Mouse (Mus musculus): ENCODE measurements around the gene Tph1. TPM values are rescaled to one million over a fixed set of nuclear protein-coding genes. Genes with fewer than 3 reads are reported as not detected.

The Tph1 gene
- polyA plus RNA-seq, 1 experiment from 2014 or later = 0.25 TPM

DNA sequence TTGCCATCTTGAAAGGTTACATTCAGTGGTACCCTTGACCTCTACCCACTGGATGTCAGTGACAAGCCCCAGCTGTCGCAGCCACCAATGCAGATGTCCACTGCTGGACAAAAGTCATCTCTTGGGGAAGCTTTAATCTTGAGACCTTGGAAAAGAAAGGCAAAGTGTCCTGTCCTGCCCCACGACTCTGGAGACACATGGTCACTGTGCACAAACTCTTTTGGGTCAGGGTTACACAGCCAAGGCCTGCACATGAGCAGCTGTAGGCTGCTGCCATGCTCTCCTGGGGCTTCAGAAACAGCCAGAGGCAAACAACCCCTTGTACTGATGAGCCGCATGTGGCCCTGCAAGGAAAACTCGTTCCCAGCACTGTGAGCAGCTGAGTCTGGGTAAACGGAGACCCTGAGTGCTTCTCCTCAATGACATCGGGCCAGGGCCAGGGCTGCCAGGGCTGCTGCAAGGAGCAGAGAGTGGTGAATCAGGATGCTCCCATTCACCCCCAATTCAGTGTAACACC, 59.9 kb downstream of the Tph1 start:
- no peaks in the 10 kb centered on the region for H3K27me3 ChIP-seq
- no peak overlapping the region; the same call in 1 of the 2 replicates for H3K9ac ChIP-seq
- no peak overlapping the region for H3K27ac ChIP-seq
- peaks cover 5% of the 10 kb centered on the region; the same call in 1 of the 2 replicates for H3K36me3 ChIP-seq
- ATAC-seq (ENCODE audit: low FRiP score, low read depth) = no peak
- 74% methylated on average over 6 of the region's 6 CpGs for WGBS
- H3K4me2 ChIP-seq (replicated peaks) = no peak overlapping the region
- no peak overlapping the region for H3K4me3 ChIP-seq
- no peaks in the 10 kb centered on the region for H3K9me3 ChIP-seq
- peaks cover 11% of the 10 kb centered on the region; the same call in 1 of the 2 replicates for H3K4me1 ChIP-seq

DNA sequence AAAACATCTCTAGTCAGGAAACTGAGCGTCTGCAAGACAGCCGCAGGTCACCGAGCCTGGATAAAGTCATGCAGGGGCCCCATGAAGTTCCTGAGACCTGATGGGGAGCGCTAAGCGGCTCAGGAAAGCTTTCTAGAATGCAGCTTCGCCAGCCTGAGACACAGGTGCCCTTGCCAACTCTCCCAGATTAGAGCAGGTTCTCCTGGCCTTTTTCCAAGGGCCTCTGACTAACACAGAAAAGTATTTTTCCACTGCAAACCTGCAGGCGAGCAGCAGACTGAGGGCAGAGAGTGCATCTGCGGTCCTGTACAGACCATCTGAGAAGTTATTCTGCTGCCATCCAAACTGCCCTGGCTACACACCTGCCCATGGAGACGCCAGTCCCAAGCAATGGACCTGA, 60.4 kb downstream of the Tph1 start:
- no peak for ATAC-seq (ENCODE audit: low FRiP score, low read depth)
- H3K9me3 ChIP-seq = no peaks in the 10 kb centered on the region
- no peaks in the 10 kb centered on the region for H3K27me3 ChIP-seq
- H3K4me1 ChIP-seq = peaks cover 11% of the 10 kb centered on the region; the same call in 1 of the 2 replicates
- no peak overlapping the region for H3K27ac ChIP-seq
- H3K4me2 ChIP-seq (replicated peaks) = no peak overlapping the region
- H3K9ac ChIP-seq = no peak overlapping the region; the same call in 1 of the 2 replicates
- WGBS = 72% methylated on average over 9 of the region's 9 CpGs
- no peak overlapping the region for H3K4me3 ChIP-seq
- peaks cover 5% of the 10 kb centered on the region; the same call in 1 of the 2 replicates for H3K36me3 ChIP-seq

DNA sequence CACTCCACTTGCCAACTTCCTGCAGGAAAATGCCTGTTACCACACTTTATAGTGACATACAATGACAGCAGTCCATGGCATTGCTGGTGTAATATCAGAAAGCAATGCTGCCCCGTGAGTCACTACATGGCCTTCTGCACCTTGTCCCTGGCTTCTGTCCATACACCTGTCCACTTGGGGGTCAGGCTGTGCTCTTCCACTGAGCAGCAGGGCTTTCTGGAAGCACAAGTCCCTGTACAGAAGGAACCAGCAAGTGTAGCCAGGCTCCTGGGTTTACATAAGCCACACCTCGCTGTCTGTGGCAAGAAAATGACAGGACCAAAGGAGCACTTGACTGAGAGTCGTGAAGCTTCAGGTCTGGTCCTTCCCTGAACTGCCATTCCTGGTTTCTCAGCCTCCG, 63.0 kb downstream of the Tph1 start:
- H3K4me2 ChIP-seq (replicated peaks) = no peak overlapping the region
- 88% methylated on average over 4 of the region's 4 CpGs for WGBS
- no peak overlapping the region for H3K9ac ChIP-seq
- peaks cover 11% of the 10 kb centered on the region; the same call in 1 of the 2 replicates for H3K4me1 ChIP-seq
- no peaks in the 10 kb centered on the region for H3K27me3 ChIP-seq
- H3K4me3 ChIP-seq = no peak overlapping the region
- no peak overlapping the region for H3K27ac ChIP-seq
- ATAC-seq (ENCODE audit: low FRiP score, low read depth) = no peak
- H3K9me3 ChIP-seq = no peaks in the 10 kb centered on the region
- peaks cover 5% of the 10 kb centered on the region; the same call in 1 of the 2 replicates for H3K36me3 ChIP-seq

DNA sequence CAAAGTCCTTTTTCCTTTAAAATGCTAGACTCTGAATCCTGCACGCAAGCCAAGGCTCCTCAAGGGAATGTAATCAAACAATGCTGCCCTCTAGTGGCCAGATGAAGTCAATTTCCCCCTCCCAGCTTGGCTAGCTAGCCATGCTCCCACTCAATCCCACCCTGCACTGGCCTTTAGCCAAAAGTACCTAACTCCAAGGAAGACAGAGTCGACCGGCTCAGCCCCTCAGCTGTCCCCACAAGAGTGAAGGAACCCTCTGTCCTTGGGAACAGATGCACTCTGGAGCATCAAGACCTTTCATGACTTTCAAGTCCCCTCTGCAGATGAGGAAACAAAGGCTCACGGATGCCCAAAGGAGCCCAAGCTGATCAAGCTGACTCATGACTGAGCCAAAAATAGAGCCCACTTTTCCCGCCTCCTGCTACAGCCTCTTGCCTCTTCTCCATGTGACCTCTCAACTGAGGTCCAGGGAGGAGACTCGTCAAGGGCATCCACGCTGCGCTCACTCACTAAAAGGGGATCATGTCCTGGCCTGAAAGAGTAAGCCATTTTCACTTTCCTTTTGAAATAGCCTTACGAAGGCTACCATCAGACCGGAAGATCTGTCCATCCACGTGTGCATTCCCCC, 64.8 kb downstream of the Tph1 start:
- WGBS = 59% methylated on average over 11 of the region's 11 CpGs
- Histone ChIP-seq H3K9ac (no peak overlapping the region), H3K27me3 (no peaks in the 10 kb centered on the region), H3K36me3 (peaks cover 4% of the 10 kb centered on the region; the same call in 1 of the 2 replicates), H3K9me3 (no peaks in the 10 kb centered on the region), H3K4me2 (replicated peaks) (no peak overlapping the region), H3K4me1 (peaks cover 9% of the 10 kb centered on the region; the same call in 1 of the 2 replicates), H3K4me3 (no peak overlapping the region), H3K27ac (no peak overlapping the region)
- peak; percentile 43; the same call in 1 of the 2 replicates for ATAC-seq (ENCODE audit: low FRiP score, low read depth)

DNA sequence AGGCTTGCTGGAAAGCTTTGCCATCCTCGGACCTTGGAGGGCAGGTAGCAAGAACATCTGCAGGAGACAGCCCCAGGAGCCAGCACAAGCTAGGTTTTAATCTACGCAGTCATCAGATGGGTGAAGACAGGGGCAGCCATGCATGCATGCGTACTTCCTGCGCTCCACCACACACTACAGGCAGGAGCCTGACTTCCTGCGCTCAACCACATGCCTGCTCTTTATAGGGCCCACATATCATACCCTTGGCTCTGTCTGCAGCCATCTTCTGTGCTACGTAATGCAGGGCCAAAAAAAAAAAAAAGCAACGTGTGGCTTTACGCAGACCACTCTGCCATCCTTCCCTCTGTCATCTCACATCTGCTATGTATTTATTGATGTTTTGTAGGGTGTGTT, 65.3 kb downstream of the Tph1 start:
- no peak overlapping the region for H3K4me2 ChIP-seq (replicated peaks)
- H3K9ac ChIP-seq = no peak overlapping the region
- ATAC-seq (ENCODE audit: low FRiP score, low read depth) = no peak
- WGBS = 65% methylated on average over 8 of the region's 8 CpGs
- peaks cover 4% of the 10 kb centered on the region; the same call in 1 of the 2 replicates for H3K4me1 ChIP-seq
- H3K36me3 ChIP-seq = no peaks in the 10 kb centered on the region
- no peak overlapping the region for H3K4me3 ChIP-seq
- H3K27me3 ChIP-seq = no peaks in the 10 kb centered on the region
- H3K9me3 ChIP-seq = no peaks in the 10 kb centered on the region
- no peak overlapping the region for H3K27ac ChIP-seq

DNA sequence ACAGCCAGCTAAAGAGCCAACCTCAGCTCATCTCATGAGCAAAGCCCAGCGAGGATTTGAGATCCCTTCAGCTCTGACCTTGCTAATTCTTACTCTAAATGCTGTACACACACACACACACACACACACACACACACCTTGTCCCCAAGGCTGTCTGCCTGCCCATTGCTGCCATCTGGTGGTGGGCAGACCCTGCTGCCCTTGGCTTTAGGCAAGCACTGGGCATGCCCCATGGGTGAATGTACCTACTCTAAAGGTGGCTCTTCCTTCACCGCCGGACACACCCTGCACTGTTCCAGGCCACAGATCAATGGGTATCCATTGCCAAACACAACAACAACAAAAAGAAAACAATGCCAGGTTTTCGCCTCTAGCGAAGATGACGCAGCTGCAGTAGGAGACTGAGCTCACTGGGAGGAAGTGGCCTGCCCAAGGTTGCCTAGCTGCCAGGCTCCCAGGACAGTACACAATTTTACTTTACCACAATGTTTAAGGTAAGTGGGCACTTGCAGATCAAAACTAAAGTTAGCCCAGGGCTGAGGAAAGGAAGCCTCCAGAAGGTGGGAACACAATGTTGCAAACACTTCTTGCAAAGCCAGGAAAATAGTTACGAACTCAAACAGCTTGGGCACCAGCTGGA, 65.8 kb downstream of the Tph1 start:
- no peak overlapping the region for H3K4me2 ChIP-seq (replicated peaks)
- H3K4me3 ChIP-seq = no peak overlapping the region
- H3K27me3 ChIP-seq = no peaks in the 10 kb centered on the region
- no peaks in the 10 kb centered on the region for H3K36me3 ChIP-seq
- H3K27ac ChIP-seq = no peak overlapping the region
- no peak overlapping the region for H3K9ac ChIP-seq
- no peak for ATAC-seq (ENCODE audit: low FRiP score, low read depth)
- WGBS = 81% methylated on average over 7 of the region's 7 CpGs
- H3K4me1 ChIP-seq = no peaks in the 10 kb centered on the region
- no peaks in the 10 kb centered on the region for H3K9me3 ChIP-seq

DNA sequence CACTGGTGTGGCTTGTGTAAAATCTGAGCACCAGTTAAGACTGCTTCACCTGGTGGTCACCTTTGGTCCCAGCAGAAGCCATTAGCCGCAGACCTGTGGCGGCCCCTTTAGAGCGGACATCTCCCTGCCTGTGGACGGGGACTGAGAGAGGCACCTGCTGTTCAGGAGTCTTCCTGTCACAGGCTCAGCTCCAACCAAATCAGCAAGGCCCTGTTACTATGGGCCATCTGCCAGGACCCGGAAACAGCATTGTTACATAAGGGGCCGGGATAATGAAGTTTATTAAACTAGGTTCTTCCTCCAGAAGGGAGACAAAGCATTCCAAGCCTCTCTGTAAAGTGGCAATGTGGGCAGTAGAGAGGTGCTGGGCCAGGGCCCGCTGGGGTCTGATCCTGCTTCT, 69.3 kb downstream of the Tph1 start:
- no peak overlapping the region for H3K27ac ChIP-seq
- H3K4me2 ChIP-seq (replicated peaks) = no peak overlapping the region
- H3K9ac ChIP-seq = no peak overlapping the region
- 80% methylated on average over 7 of the region's 7 CpGs for WGBS
- H3K36me3 ChIP-seq = no peaks in the 10 kb centered on the region
- ATAC-seq (ENCODE audit: low FRiP score, low read depth) = no peak
- peaks cover 7% of the 10 kb centered on the region; the same call in 1 of the 2 replicates for H3K4me1 ChIP-seq
- no peaks in the 10 kb centered on the region for H3K27me3 ChIP-seq
- no peaks in the 10 kb centered on the region for H3K9me3 ChIP-seq
- H3K4me3 ChIP-seq = no peak overlapping the region

DNA sequence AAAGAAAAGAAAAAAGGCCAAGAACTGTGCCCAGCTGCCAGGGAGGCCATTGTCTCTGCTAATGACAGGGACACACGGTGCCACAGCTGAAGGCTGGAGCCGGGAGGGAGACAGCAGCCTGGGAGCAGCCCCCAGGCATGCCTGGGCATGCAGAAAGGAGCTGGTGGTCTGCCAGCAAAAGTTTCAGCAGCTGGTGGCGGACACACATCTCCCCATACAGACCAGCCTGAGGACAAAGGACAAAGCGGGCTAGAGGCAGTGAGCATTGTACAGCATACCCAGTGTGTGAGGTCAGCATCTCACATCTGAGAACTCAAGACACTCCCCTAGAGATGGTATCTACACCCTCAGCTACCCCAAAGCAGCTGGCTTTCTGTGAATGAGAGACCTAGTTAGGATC, 70.3 kb downstream of the Tph1 start:
- peak; percentile 17; the same call in 1 of the 2 replicates for ATAC-seq (ENCODE audit: low FRiP score, low read depth)
- H3K36me3 ChIP-seq = no peaks in the 10 kb centered on the region
- H3K9me3 ChIP-seq = no peaks in the 10 kb centered on the region
- H3K4me3 ChIP-seq = no peak overlapping the region
- 56% methylated on average over 4 of the region's 4 CpGs for WGBS
- no peak overlapping the region for H3K4me2 ChIP-seq (replicated peaks)
- peaks cover 7% of the 10 kb centered on the region; the same call in 1 of the 2 replicates for H3K4me1 ChIP-seq
- H3K27me3 ChIP-seq = no peaks in the 10 kb centered on the region
- no peak overlapping the region for H3K9ac ChIP-seq
- no peak overlapping the region for H3K27ac ChIP-seq

DNA sequence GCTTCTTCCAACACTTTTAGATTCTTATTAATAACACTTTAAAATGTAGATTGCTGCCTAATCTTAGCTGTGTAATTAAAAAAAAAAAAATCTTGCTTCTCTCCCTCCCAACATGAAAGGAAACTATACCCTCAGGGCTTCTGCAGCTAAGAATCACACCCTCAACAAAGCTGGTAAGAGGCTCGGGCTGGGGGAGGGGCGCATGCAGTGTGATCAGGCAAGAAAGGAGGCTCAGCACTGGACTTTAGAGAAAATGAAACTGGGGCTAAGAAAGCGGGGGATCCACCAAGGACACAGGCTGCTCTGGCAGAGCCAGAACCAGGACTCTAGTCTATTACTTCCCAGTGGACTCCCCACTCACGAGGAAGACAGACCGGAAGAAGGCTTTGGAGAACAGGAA, 71.2 kb downstream of the Tph1 start:
- Histone ChIP-seq H3K36me3 (no peaks in the 10 kb centered on the region), H3K9me3 (no peaks in the 10 kb centered on the region), H3K4me1 (peaks cover 7% of the 10 kb centered on the region; the same call in 1 of the 2 replicates), H3K27me3 (no peaks in the 10 kb centered on the region), H3K4me2 (replicated peaks) (no peak overlapping the region), H3K27ac (no peak overlapping the region), H3K4me3 (no peak overlapping the region), H3K9ac (no peak overlapping the region)
- WGBS = 36% methylated on average over 5 of the region's 5 CpGs
- ATAC-seq (ENCODE audit: low FRiP score, low read depth) = no peak

DNA sequence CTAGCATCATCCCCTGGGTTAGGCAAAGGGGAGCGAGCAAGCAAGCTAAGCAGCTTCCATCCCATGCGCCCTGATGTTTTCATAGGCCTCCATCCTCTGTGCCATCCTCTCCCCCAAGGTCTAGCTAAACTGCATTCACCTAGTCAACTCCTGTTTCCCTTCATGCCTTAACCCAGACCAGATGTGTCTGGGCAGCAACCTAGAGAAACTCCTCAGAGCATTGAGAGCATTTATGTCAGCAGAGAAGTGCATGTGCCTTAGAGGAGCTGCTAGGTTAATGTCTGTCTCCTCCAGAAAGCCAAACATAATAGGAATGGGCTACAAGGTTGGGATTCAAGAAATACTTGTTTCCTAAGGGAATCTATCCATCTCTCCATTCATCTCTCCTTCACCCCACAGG, 75.3 kb downstream of the Tph1 start:
- Histone ChIP-seq H3K36me3 (no peaks in the 10 kb centered on the region), H3K27me3 (no peaks in the 10 kb centered on the region), H3K27ac (no peak overlapping the region), H3K4me1 (peaks cover 7% of the 10 kb centered on the region; the same call in 1 of the 2 replicates), H3K4me2 (replicated peaks) (no peak overlapping the region), H3K9ac (no peak overlapping the region), H3K4me3 (no peak overlapping the region), H3K9me3 (no peaks in the 10 kb centered on the region)
- 90% methylated on average over 2 of the region's 2 CpGs for WGBS
- no peak for ATAC-seq (ENCODE audit: low FRiP score, low read depth)
